Mouse (Mus musculus): ENCODE measurements around the gene Psma6.
"Not testable (repeated sequence)": the region's sequence is repeated elsewhere in the genome, so short reads cannot be mapped to it uniquely, and the experiment has no call there.

Psma6 gene

GRCm38 (mm10) chr12:55392733-55393577 lies 8.9 kb downstream of the Psma6 start:
- no peak for DNase-seq

GRCm38 (mm10) chr12:55395601-55396000 lies 11.6 kb downstream of the Psma6 start:
- DNase-seq = not testable (repeated sequence)

DNA sequence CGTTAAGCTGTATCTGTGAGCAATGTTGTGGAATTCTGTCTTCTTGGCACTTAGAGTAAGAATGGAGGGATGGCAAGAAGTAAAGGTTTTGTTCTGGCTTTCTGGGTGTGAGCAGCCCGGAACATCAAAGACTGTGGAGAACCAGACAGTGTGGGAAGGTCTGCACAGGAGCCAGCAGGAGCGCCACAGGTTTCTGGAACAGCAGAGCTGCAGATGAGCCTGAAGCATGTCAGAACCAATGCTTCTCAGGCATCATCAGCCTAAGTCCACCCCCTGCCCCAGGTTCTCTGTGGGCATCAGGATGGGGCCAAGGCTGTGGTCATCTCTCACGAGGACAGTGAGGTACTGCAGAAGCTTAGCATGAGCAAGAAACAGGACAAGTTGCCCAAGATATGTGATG lies 12.5 kb downstream of the Psma6 start:
- DNase-seq = no peak

DNA sequence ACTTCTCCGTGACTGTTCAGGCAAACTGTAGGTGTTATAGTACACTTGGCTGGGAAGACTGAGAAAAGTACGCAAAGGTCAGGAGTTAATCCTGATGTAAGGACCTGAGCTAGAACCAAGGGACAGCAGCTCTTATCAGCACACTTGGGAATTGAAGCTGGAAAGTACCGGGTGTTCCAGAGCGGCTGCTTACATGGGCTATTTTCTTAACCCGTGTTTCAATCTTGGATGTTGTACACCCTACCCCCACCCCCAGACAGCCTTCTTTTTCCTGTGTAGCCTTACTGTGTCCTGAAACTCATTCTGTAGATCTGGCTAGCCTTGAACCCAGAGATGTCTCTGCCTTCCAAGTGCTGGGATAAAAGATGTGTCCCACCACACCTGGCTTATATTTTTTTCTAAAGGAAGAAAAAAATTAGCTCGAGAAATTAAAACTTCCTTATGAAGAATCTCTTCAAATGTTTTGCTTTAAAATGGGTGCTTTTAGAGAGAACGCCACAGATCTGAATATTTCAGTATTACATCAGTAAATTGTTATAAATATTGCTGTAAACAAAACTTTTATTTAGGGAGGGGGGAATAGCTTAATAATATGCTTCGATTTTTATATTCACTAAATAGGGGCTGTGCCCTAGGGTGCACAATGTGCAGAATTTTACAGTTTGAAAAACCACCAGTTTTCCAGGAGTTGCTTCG lies 13.7 kb downstream of the Psma6 start:
- no peak for DNase-seq

DNA sequence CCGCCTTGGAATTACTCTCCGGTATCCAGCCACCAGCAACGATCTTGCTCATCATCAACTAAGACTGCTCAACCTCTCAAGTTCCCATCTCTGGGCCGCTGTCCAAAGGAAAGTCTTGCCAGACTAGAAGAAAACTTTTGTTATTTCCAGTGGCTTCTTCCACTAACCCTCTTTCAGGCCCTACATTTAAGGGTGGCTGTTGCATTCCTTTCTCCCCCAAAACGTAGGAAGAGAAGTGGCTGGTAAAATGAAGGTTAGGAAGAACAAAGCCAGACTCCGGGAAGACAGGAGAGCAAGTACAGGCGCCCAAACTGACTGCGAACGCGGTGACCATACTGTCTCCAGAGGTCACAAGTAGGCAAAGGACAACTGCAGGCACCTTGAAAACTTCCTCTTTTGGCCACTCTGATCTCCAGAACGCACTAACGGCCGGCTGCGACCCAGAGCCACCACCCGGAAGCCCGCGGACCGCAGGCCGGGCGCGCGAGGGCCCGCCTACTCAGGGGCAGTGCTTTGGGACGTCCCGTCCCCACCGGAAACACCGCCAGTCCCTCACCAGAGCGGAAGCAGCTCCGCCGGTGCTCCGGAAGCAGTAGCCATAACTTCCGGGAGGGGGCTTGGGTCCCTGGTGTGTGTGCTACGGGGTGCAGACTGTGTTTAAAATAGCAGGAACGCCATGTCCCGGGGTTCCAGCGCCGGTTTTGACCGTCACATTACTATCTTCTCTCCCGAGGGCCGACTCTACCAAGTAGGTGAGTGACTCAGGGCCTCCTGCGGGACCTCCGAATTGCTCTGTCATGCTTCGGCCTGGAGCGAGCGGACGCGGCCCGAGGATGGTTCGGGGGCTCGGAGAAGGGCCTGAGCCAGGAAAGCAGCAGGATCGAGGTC lies 14.5 kb downstream of the Psma6 start:
- DNase-seq = peak; percentile 87 to 91

DNA sequence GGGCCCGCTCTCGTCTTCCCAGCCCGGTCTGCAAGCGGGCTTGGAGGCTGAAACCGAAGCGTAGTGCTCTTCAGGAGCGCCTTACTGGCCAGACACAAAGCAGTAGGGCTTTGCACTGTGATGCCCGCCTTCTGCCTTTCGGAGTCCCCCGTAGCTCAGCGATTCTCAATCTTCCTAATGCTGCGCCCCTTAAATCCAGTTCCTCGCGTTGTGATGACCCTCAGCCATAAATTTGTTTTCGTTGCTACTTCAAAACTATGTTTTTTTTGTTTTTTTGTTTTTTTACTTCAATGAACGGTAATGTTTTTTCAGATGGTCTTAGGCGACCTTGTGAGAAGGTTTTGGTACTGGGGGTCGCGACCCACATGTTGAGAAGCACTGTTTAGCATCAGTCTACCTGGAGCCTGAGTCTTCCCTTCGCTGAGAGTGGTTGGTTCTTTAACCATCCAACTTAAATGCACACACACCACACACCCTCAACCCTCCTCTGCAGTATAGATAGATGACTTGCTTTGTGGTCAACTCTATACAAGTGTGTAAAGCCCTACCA lies 15.2 kb downstream of the Psma6 start:
- DNase-seq = no peak

- DNase-seq = no peak
Measured at GRCm38 (mm10) chr12:55407888-55408287, 23.9 kb downstream of the Psma6 start.

DNA sequence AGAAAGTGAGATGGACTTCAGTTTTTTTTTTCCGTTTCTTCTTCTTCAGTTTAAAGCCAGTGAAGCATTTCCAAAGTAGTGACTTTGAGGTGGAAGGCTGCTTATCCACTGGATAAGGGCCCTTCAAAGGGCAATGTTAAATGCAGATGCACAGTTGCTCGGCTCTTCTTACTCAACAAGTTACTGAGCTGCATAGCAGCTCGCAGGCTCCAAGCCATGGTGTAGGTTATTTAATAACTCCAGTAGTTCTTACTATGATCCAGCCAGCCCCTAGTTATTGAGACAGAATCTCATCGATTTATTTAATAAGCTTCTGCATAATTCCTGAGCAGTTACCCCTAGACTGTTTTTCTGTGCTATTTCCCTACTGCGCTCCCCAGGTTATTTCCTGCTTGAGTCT lies 31.2 kb downstream of the Psma6 start:
- DNase-seq = no peak

GRCm38 (mm10) chr12:55415762-55416161 lies 31.7 kb downstream of the Psma6 start:
- no peak for DNase-seq

DNA sequence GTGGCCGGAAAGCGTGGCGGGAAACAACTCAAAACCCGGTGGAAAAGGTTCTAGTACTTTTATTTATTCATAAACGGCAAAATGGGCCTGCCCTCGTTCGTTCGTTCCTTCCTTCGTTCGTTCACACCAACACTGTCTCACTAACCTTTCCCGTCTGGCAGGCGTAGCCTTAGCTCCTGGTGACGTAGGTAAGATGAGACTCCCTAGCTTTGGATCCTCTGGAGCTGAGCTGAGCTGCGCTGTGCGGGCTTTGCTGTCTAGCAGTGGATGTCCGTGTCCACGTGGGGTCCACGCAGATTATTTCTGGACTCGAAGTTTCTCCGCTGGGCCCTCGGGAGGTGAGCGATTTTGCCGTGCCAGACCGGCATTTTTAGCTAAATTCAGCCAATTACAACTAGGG lies 36.2 kb downstream of the Psma6 start:
- no peak for DNase-seq

GRCm38 (mm10) chr12:55422057-55422456 lies 38.0 kb downstream of the Psma6 start:
- DNase-seq = no peak

DNA sequence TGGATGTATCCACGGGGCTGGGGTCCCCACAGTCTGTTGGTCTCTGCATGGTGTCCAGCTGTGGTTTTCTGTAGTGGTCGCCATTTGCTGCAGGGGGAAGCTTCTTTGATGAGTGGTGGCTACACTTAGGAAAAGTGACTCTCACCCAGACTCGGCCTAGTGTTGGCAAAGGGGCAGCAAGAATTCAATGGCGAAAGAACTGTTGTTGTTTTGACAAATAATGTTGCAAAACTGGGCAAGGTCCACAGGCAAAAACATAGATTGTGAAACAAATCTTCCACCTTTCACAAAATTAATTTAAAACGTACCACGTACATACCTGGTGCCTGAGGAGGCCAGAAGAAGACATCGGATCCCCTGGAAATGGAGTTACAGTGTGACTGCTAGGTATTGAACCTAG lies 42.3 kb downstream of the Psma6 start:
- DNase-seq = no peak

- DNase-seq = no peak
Measured at GRCm38 (mm10) chr12:55429201-55429600, 45.2 kb downstream of the Psma6 start.

- no peak for DNase-seq
Measured at GRCm38 (mm10) chr12:55429956-55430355, 45.9 kb downstream of the Psma6 start.

GRCm38 (mm10) chr12:55432284-55432919 lies 48.4 kb downstream of the Psma6 start:
- DNase-seq = no peak

DNA sequence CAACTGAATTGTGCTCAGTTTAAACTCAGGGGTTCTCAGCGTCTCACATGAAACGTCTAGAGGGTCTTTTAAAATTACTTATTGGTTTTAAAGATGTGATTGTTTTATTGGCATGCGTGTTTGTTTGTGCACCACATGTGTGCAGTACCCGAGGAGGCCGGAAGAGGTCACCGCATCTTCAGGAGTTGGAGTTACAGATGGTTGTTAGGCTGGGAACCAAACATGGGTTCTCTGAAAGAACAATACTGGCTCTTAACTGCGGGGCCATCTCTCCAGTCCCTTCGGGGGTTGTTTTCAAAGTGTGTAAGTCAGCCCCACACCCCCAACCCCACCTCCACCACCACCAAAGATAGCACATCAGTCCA lies 48.9 kb downstream of the Psma6 start:
- no peak for DNase-seq

DNA sequence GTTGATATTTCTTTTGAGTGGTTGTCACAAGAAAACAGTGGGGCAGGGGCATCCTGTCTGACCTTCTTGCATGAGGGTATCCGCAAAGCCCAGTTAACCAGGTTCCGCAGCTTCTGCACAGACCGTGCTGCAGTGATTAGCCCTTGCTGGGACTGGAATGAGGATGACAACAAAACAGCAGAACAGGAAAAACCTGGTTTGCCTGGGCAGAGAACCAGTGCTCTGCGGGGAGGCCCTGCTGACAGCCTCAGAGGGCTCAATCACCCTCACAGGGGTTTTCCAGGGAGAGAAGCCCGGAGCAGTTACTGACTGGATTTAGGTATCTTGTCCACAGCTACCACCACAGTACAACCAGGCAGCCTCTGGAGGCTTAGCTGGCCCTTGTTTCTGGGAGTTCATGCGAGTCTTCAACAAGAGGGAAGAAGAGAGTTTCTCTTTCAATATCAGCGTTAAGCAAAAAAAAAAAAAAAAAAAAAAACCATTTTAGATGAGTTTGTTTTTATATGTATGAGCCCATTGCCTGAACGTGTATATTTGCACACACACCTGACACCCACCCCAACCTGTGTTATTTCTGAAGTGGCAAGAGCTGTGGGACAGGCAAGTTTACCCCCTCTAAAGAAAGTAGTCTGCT lies 49.9 kb downstream of the Psma6 start:
- DNase-seq = no peak

DNA sequence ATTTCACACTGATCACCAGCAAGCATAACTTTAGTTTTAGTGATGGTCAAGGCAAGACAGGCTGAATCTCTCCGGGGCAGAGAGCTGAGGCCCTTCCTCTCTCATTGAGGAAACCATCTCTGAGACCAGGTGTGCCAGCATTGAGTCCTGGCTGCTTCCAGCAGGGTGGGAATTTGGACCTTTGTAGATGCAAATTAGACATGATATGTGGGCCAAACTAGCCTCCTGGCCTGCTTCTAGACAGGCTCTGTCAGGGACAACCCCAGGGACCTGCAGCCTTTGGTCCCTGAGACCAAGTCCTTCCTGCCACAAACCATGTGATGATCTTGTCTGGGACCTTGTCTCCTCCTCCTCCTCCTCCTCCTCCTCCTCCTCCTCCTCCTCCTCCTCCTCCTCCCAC lies 51.1 kb downstream of the Psma6 start:
- DNase-seq = no peak

- DNase-seq = no peak
Measured at GRCm38 (mm10) chr12:55437122-55437826, 53.3 kb downstream of the Psma6 start.

DNA sequence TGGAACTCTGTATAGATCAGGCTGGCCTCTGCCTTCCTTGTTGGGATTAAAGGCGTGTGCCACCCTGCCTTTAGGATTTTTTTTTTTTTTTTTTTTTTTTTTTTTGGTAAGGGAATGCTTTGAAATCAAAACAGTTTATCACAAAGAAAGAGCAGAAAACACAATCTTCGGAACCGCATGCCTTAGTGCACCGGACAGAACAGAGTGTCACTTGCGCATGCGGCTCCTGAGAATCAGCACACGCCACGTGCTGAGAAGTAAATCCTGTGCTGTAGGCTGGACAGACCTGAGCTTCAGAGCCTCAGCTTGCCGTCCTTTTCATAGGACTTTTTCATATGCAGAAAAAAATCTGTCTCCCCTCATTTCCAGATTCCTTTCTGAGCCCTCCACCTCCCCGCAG lies 54.0 kb downstream of the Psma6 start:
- DNase-seq = no peak

DNA sequence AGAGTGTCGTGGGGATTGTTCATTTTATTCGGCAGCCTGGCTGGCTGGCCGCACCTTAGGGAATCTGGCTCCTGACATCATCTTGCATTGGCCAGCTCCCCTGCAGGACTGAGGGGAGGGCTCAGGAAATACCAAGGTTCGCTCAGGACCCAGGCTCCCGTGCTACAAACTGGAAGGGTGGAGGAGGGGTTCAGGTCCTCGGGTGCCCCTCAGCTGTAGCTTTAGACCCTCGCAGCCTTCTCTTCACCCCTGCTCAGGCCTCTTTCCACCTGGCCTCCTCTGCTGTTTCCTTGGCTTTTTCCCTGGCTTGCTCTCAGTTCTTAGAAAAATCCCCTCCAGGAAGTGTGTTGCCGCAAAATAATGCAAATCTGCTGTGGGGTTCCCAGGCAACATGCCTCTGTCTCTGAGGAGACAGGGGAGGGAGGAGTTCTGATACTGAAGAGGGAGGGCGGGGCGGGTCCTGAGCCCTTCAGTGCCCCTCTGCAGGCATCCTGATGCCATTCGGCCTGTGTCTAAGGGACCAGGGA lies 54.7 kb downstream of the Psma6 start:
- DNase-seq = no peak

All from thymus, adult 18-20 months (tissue).